Comparison of ENCODE assay signal across 8 mouse cellular contexts in genomic region chr11:117655292-117656076, GRCm38 (mm10). TPM values are rescaled to one million over a fixed set of nuclear protein-coding genes. Genes with fewer than 3 reads are reported as not detected.
DNase-seq lines count a peak whose midpoint lies in the region; ATAC-seq and TF ChIP-seq lines count a peak whose summit lies in the region.

No protein-coding gene starts in this region.

- H3K27me3 ChIP-seq in G1E (ENCODE audit: insufficient read depth, low read length): peaks cover 35% of the 10 kb centered on the region
- no peaks in the 10 kb centered on the region for H3K27me3 ChIP-seq in forebrain, embryonic 15.5 days
- 0 out of 2 replicates have a peak, but pooled peaks cover 5% of the 10 kb centered on the region for H3K27me3 ChIP-seq in lung, embryonic 14.5 days (ENCODE audit: insufficient read depth, low read length)

- peak; percentile 67 for DNase-seq in G1E (ENCODE audit: low spot score)
- peak; percentile 73 for DNase-seq in cerebellum, adult 11-12 months
- peak; percentile 59 to 61 for DNase-seq in heart, postnatal 14 days
- peak; percentile 63 to 71 for DNase-seq in layer of hippocampus, adult 8-10 months (ENCODE audit: low spot score in 2 of 2)
- peak; percentile 66 for DNase-seq in lung, embryonic 14.5 days
- peak; percentile 32 for DNase-seq in ovary, postnatal 14 days (ENCODE audit: low spot score)
- peak; percentile 74 for DNase-seq in thymus, postnatal 25 days

- no peak for ATAC-seq in G1E (ENCODE audit: extremely low read depth, insufficient number of reproducible peaks, low FRiP score, poor library complexity, severe bottlenecking)
- ATAC-seq in forebrain, embryonic 15.5 days (replicated peaks): peak; percentile 12; the same call in 1 of the 2 replicates
- ATAC-seq in lung, embryonic 14.5 days (ENCODE audit: insufficient read depth): peak; percentile 6; the same call in 1 of the 2 replicates

- H3K9me3 ChIP-seq in G1E (replicated peaks): no peaks in the 10 kb centered on the region
- H3K9me3 ChIP-seq in forebrain, embryonic 15.5 days: no peaks in the 10 kb centered on the region
- no peaks in the 10 kb centered on the region for H3K9me3 ChIP-seq in lung, embryonic 14.5 days (ENCODE audit: low read depth, low read length)

- TF ChIP-seq CTCF in G1E (IDR thresholded peaks at IDR 0.05; ENCODE audit: low read depth, low read length): no peak
- TF ChIP-seq CTCF in lung, embryonic 14.5 days (IDR thresholded peaks at IDR 0.05; ENCODE audit: low read depth): peak; percentile 49

- peak overlapping the region; percentile 60 for H3K4me2 ChIP-seq in forebrain, embryonic 15.5 days (replicated peaks)
- peak overlapping the region; percentile 87 for H3K4me2 ChIP-seq in lung, embryonic 14.5 days

- H3K4me1 ChIP-seq in G1E (ENCODE audit: insufficient read depth, low read depth, low read length): peaks cover 35% of the 10 kb centered on the region
- peaks cover 50% of the 10 kb centered on the region for H3K4me1 ChIP-seq in forebrain, embryonic 15.5 days
- peaks cover 10% of the 10 kb centered on the region for H3K4me1 ChIP-seq in lung, embryonic 14.5 days (ENCODE audit: insufficient read depth)

- peak overlapping the region; percentile 85 for H3K9ac ChIP-seq in forebrain, embryonic 15.5 days (replicated peaks)
- peak overlapping the region; percentile 95 for H3K9ac ChIP-seq in lung, embryonic 14.5 days

- intact Hi-C loops in heart, postnatal 14 days (cut with DNase I): loop anchor here (5.0 kb wide), 1 partner anchor 157 kb away; no protein-coding TSS in a partner anchor

- peak overlapping the region; percentile 99 for H3K27ac ChIP-seq in forebrain, embryonic 15.5 days (replicated peaks)
- H3K27ac ChIP-seq in lung, embryonic 14.5 days (ENCODE audit: low read depth): peak overlapping the region; percentile 93

- WGBS in forebrain, embryonic 15.5 days: under 1% methylated on average over 79 of the region's 80 CpGs
- under 1% methylated on average over 67 of the region's 80 CpGs for WGBS in lung, embryonic 14.5 days

- H3K36me3 ChIP-seq in G1E (replicated peaks): peaks cover 9% of the 10 kb centered on the region
- no peaks in the 10 kb centered on the region for H3K36me3 ChIP-seq in forebrain, embryonic 15.5 days
- H3K36me3 ChIP-seq in lung, embryonic 14.5 days (ENCODE audit: insufficient read depth): no peaks in the 10 kb centered on the region

- peak overlapping the region; percentile 89 for H3K4me3 ChIP-seq in G1E (ENCODE audit: low read depth, low read length)
- H3K4me3 ChIP-seq in forebrain, embryonic 15.5 days: peak overlapping the region; percentile 93
- H3K4me3 ChIP-seq in lung, embryonic 14.5 days (ENCODE audit: low read depth, low read length): peak overlapping the region; percentile 87

RNA-seq across cellular contexts. Expression of gene Tnrc6c, which starts 1.4 kb away (rescaled TPM):
- total RNA-seq in G1E (2014; fragmentation: Nextera tagmentation) (40.5 and 47.5 TPM in 2 replicates), G1E (2017) (18.4 and 19.2 TPM in 2 replicates)
- polyA plus RNA-seq in G1E (2012): 19.1 and 21.5 TPM in 2 replicates
- polyA plus RNA-seq in forebrain, embryonic 15.5 days (2015; fragmentation: Nextera tagmentation; extraction: Ambion mirVana): 29.2 and 31.0 TPM in 2 replicates
- total RNA-seq in heart, postnatal 14 days (2021): 10 to 100 TPM; 36.2 to 36.5 TPM
- 10 to 100 TPM; 69.4 to 83.2 (median 76.7) TPM for total RNA-seq in layer of hippocampus, adult 8-10 months (2022)
- 10.9 and 11.6 TPM in 2 replicates for polyA plus RNA-seq in lung, embryonic 14.5 days (2014; fragmentation: Nextera tagmentation; extraction: Ambion mirVana)
